Mouse (Mus musculus) spleen, postnatal 14 days (tissue): Measurements from ENCODE around the gene Wdr62.
"Not testable (repeated sequence)": the region's sequence is repeated elsewhere in the genome, so short reads cannot be mapped to it uniquely, and the experiment has no call there.

Source experiments
- DNase-seq, 2 experiments: peaks; one replicate each; pipeline ENCODE4 v3.0.0; 2021 to 2022; ENCODE audit warnings: low spot score in 2 of 2

Wdr62 gene

DNA sequence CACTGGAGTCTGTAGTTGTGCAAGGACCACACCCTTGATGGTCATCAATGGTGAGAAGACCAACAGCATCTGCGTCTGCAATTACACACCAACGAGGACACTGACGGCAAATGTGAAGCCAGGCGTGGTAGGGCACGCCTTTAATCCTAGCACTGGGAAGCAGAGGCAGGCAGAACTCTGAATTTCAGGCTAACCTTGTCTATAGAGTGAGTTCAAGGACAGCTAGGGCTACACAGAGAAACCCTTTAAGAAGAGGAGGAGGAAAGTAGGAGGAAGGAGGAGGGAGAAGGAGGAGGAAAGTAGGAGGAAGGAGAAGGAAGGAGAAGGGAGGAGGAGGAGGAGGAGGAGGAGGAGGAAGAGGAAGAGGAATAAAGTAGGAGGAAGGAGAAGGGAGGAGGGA, 14.7 kb downstream of the Wdr62 start:
- no peak for DNase-seq

DNA sequence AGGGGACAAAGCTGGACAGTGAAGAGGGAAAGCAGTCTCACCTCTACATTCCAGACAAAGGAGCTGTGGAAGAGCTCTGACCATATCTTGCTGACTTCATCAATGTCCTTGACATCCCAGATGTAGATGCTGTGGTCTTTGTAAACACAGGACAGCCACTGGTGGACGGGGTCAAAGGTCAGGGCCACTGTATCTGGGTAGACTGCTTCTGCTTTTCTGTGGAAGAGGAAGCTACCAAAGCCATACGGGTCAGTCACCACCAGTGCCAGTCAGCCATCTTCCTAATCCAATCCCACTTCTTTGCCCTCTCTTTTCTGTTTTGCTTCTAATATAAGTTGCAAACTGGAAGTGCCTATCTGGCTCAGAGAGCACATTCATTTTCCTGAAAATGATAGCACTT, 15.2 kb downstream of the Wdr62 start:
- DNase-seq, result no peak

DNA sequence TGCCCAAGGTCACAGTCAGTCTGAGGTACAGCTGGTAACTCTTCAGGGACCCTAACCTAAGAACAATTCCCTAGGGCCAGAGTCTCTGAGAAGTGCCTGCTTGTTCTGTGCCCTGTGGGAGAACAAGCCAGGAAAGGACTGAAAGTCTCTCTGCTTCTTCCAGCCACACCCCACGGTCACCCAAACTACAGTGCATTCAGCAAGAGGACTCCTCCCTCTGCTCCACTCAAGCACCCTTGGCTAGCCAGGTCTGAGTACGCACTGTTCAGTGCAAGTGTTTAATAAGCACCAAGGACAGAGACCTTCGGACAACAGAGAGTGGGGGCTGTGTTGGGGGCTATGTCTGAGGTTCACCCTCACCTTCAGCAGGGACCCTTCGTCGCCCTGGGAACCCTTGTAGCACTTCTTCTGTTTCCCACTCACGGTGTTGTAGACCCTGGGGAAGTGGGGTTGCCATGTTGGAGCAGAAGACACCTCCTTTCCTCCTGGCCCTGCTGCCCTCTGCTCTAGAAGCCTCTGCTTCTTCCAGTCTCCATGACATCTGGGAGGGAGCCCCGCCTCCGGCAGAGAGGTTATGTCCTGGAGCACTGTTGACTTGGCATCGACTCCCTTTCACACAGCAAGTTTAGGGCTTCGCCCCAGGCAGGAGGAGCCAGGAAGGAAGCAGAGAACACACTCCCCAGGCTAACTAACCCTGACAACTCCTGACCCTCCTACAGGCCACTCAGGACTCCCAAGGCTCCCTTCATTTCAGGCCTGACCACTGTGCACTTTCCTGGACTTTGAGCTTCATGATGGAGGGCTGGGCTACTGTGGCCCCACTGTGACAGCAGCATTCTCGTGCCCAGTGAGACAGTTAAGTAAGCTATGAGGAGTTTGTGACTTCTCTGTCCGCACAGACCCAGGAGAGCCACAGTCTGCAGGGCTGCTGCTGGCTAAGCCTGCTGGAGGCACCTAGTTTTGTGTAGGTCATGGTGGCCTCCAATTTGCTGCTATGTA, 28.0 kb downstream of the Wdr62 start:
- no peak for DNase-seq

DNA sequence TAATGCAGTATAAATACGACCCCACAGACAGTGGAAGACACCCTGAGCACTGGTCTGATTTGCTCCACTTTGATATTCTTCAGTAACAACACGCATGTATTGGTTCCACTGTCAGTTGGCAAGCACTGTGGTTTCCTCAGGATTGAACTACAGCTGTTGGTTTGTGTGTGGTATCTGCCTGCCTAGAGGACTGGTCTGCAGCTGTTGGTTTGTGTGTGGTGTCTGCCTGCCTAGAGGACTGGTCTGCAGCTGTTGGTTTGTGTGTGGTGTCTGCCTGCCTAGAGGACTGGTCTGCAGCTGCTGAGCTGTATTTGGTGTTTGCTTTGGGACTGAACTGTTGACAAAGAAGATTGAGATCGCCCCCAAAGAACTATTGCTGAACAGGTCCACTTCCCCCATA, 42.8 kb downstream of the Wdr62 start:
- DNase-seq, result not testable (repeated sequence)

DNA sequence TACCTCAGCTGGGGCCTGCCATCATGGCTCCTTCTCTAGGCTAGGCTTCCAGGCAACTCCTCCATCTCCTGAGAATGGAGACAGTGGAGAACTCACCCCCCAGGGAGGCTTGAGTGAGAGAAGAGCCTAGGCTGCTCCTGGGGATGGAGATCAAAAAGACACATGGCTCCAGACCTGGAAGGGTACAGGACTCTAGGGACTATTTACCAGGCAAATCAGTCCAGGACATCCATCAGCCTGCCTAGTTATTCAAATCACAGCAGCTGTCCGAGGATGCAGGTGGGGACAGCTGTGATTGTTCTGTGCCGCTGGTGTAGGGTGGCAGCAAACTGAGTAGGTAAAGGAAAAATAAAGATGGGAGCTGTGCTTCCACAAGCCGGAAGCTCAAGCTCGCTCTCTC, 44.6 kb downstream of the Wdr62 start, which contains the start of gene Ovol3:
Gene Ovol3 (minus strand): TSS at position 101 of the 400 bp plus-strand sequence.
- DNase-seq, result no peak

DNA sequence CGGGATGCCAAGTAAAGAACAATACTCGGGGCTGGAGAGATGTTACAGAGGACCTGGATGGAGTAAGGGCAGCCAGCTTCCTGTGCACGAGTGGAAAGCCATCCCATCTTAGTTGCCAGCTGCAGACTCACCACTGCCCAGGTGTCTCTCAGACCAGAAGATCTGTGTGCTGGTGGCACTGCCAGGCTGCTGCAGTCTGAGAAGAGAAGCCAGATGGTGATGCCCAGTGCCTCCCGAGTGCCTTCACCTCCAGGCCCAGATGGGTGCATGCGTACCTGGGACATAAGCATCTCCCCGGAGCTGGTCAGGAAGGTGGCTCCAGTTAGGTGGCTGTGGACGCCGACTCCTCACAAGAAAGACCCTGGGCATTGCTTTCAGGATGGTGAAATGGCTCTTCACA, 45.1 kb downstream of the Wdr62 start:
- DNase-seq, result no peak

DNA sequence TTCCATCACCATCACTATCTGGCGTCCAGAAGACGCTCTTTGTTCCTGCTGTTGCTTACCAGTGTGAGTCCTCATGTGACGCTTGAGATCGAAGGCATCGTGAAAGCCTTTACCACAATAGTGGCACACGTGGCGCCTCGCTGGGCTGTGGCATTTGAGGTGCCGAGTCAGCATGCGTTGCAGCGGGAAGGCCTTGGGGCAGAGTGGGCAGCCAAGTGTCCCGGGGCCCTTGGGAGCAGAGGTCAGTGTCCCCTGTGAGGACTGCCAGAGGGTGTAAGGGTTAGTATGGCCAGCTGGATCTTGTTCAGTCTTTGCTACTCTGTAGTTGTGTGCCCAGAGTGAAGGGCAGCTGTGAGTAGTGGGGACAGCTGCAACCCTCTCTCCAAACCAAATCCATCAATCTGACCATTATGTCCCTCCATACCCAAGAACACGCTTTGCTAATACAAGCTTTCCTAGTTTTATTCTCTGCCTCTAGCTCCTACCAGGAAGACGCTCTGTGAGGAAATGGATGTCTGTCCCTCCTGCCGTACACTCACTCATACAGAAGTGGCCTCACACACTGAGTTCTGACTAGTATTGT, 45.9 kb downstream of the Wdr62 start:
- no peak for DNase-seq

DNA sequence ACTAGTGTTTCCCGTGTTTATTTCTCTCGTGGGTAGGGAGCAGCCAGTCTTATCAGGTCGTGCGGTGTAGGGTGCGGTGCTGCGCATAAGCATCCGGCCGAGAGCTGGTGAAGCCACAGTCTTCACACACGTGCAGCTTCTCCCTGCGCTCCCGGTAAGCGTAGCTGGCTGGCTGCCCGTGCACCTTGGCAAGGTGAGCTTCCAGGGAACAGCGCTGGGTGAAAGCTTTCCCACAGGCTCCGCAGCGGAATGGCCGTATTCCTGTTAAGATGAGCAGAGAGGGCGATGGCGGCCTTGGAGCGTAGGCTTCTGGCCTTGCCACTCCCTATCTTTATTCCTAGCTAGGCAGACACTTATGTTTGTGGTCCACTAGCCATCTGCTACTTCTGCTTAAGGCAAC, 46.8 kb downstream of the Wdr62 start:
- DNase-seq, result no peak

DNA sequence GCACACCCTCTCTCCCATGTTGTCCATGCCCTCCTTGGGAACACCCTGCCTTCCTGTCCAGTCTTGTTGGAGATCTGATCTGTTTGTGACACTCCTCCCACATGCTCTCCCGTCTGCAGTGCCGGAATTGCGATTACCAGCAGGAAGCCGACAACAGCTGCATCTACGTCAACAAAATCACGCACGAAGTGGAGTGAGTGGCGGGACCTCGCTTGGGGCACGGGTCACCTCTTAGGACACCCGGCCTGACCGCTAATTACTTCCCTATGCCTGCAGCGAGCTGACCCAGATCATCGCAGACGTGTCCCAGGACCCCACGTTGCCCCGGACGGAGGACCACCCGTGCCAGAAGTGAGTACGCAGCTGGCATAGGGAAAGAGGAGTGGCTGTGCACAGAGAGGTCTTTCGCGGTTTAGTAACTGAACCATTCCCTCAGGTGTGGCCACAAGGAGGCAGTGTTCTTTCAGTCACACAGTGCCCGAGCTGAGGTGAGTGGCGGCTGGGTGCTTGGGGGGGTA, 47.5 kb downstream of the Wdr62 start:
- DNase-seq, result peak; percentile 33 to 57

DNA sequence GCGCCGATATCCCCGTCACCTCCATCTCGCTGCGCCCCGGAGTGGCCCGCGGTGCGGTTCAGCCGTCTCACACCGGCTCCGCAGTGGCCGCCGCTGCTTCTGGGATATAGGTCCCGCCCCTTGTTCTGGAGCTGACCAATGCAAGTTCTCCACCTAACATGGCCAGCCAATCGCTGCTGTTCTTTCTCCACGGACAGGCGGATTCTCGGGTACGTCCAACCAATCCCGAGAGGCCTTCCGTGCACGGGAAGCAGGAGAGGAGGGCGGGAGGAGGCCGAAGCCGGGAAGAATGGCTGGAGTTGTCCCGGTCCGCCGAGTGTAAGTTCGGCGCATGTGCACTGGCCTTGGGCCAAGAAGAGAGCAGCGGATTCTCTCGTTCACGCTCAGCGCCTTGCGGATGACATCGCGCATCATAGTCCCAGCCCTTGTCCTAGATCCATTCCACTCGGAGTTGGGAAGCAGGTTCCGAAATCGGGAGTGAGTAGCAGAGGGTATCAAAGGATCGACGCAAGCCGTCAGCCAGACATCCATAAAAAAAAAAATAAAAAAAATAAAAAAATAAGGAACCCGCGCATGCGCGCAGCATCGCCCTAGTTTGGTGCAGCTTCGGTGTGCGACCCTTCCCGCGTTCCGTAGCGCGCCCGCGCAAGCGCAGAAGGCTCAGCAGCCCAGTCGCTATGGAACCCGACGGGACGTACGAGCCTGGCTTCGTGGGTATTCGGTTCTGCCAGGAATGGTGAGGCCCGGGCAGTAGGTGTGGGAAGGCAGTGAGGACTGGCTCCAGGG, 48.4 kb downstream of the Wdr62 start, which contains the start of the genes Polr2i and Tbcb:
Gene Polr2i (plus strand): TSS at position 280 of the 786 bp plus-strand sequence.
Gene Tbcb (minus strand): TSS at position 604 of the 786 bp plus-strand sequence.
- DNase-seq, result peak; percentile 88 to 92

DNA sequence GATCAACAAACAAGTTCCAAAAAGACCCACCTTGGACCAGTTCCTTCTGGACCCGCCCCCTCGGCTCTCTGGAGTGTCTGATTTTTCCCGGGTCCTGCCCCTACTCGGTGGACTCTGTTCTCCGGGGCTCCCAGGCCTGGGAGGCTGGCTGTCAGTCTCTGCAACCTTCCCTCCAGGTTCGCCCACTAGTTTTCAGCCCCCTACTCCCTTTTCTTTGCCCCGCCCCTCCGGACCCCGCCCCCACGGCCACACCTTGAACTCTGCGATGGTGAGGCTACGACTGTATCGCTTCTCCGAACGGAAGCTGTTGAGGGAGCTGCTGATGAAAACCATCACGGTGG, 48.9 kb downstream of the Wdr62 start:
- no peak for DNase-seq

DNA sequence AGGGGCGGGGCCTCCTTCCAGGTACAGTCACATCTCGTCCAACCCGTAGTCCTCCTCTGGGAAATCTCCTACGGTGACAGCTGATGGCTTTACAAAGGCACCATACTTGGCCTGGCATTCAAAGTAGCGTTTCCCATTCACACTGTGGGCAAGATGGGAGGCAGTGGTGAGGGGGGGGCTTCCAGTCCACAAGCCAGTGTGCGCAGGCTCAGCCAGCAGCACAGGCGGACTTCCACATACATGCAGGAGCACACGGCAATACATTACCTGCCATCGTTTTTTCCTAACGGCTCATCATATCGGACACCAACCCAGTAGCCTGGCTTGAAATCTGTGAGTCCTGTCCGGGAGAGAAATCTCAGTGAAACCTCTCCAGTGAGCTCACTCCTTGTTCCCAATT, 56.0 kb downstream of the Wdr62 start:
- DNase-seq, result no peak

DNA sequence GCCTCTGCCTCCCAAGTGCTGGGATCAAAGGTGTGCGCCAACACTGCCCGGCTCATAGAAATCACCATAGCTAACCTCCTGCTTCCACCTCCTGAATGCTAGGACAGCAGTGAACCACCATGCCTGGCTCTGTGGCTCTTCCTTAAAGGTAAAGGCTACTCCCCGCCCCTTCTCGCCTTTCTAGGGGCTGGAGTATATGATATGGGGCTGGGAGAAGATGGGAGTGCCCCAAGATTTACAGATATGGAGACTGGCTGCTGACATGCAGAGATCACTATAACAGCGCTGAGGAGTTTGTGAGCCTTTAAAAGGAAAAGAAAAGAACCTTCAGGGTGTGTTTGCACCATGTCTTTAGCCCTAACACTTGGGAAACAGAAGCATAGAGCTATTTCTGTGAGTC, 58.0 kb downstream of the Wdr62 start:
- DNase-seq, result no peak

DNA sequence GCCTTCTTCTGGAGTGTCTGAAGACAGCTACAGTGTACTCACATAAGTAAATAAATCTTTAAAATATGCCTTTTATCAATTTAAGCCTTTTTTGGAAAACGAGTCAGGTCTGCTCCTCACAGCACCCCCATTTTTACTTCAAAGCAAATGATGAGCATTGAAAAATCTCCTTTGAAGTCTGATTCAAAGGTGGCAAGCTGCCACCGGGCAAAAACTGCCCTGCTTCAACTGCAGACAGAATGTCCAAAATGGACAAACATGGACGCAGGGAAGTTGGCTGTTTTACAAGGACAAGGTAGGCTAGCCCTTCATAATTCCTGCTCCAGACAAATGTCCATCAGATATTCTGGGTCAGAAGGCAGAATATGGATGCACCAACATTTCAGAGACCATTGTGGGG, 58.8 kb downstream of the Wdr62 start:
- DNase-seq, result no peak

DNA sequence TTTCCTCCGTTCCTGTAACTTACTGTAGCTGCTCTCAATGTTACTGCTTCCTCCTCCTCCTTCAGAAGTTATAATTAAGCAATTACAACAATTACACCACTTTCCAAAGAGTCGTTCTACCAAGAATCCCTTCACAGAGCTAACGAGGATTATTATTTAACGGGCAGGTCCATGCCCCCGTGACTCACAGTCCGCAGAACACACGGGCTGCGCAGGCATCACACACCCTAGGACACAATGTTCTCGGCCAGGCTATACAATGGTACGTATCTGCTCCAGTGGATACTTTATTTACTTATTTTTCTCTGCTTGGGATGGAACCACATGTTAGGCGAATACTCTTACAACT, 60.2 kb downstream of the Wdr62 start:
- no peak for DNase-seq

DNA sequence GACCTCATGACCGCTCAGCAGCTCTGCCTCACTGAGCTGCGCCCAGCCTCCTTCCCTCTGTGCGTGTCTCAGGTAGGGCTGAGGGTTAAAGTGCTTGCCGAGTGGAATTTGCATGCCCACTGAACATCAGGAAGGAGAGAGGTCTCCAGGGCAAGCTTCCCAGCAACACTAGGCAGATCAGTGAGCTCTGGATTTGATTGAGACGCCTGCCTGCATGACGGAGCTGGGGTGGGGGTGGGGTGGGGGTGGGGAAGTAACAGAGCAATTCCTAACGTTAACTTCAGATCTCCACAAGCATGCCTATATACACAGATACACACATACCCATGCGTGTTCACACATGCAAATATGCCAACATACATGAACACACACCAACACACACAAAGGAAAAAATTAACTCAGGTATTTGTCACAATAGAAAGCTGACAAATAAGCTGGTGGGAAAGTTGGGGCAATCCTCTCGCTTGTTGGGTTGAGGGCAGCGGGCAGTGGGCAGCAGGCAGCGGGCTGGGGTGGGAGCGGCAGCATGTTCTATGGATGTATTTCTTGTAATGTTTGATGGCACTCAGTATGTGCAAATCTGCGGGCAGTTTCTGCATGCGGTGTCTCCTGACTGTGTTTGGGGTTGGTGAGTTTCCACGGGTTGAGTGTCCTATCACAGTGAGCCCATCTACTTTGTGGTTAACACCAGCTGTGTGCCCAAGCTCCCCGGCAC, 60.8 kb downstream of the Wdr62 start:
- DNase-seq, result no peak

DNA sequence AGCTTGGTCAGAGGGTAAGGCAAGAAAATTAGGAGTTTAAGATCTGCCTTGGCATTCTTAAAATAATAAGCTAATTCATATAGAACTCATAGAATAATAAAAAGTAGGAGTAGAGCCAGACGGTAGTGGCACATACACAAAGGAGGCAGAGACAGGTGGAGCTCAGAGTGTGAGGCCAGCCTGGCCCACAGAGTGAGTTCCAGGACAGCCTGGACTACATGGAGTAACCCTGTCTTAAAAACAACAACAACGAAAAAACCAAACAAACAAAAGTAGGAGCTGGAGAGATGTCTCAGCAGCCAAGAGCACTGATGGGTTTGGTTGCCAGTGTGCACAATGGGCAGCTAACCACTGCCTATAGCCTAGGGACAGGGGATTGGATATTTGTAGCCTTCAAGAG, 62.9 kb downstream of the Wdr62 start:
- no peak for DNase-seq

DNA sequence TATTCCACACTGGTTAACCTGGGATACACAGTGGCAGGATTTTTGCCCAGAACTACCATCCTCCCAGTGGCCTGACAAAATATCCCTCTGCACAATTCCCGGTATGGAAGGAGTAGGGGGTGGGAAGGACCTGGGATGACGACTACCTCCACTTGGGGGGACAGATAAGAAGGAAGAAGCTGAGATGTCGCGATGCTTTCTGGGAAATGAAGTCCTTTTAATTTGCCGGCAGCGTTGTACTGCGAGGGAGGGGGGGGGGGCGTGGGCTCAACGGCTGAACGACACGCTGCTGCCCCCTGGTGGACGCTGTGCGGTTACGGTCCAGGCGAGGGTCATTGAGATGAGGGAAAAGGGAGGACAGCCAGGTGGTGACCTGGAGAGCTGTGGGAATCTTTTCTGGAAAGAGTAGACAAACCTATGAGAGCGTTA, 63.5 kb downstream of the Wdr62 start:
- DNase-seq, result peak in 1 of 2 experiments; percentile 63

DNA sequence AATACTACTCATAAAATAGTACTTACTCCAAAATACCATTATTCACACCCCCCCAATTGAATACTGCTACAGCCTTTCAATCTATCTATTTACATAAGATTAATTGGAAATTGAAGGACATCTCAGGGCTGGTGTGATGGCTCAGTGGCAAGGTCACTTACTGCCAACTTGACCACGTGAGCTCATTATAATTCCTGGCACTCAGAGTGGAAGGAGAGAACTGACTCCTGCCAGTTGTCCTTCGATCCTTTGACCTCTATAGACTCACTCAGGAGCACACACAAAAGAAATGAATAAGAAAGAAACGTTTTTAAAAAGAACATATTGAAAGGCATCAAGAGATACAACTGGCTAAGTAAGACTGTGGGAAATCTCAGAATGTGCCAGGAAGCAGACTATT, 64.3 kb downstream of the Wdr62 start:
- DNase-seq, result no peak

DNA sequence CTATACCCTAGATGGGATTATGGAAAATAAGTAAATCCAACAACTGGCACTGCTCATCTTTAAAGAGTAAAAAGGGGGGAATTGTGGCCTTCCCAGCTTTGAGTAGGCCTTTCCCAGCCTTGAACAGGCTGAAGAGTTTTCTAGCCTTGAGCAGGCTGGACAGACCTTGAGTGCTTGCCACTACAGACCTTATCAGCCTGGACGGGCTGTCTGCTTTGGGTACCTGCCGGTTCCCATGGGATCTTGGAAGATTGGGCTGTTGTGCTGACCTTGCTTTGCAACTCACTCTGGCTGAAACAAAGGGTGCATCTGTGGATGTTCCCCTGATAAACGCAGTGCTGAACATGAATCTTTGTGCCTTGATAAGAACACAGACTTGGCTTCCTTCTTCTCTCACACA, 66.3 kb downstream of the Wdr62 start:
- no peak for DNase-seq

DNA sequence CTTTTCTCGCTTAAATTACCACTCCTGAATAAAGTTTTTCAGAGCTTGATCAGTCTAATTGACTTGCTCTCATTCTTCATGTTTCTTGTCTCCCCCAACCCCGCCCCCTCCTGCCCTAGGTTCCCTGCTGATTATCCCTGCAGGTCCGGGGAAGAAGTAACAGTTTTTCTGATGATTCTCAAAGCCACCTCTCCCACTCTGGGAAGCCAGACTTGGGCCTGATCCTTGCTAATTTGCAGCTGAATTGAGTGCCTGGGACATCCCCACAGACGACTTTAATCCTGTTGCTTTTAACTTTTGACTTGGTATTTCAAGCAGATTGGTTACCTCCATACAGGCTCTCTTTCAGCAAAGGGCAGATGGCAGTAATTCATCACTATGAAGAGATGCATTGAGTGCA, 69.2 kb downstream of the Wdr62 start:
- no peak for DNase-seq
